8 mouse cellular contexts compared by ENCODE assay signal in genomic region chr1:58393284-58394195, GRCm38 (mm10). TPM values are rescaled to one million over a fixed set of nuclear protein-coding genes. Genes with fewer than 3 reads are reported as not detected.
DNase-seq lines count a peak whose midpoint lies in the region; ATAC-seq and TF ChIP-seq lines count a peak whose summit lies in the region.

No protein-coding gene starts in this region.

- peaks cover 8% of the 10 kb centered on the region for H3K36me3 ChIP-seq in embryonic facial prominence, embryonic 11.5 days (replicated peaks; ENCODE audit: control insufficient read depth, insufficient read depth, low read depth, low read length)
- peaks cover 33% of the 10 kb centered on the region for H3K36me3 ChIP-seq in heart, adult 2 months (ENCODE audit: control insufficient read depth, insufficient read depth, low read length)
- H3K36me3 ChIP-seq in liver, embryonic 11.5 days (ENCODE audit: control insufficient read depth, insufficient read depth, low read length) = peaks cover 30% of the 10 kb centered on the region
- H3K36me3 ChIP-seq in stomach, embryonic 14.5 days (ENCODE audit: control insufficient read depth, insufficient read depth, low read length) = peaks cover 37% of the 10 kb centered on the region

- H3K9me3 ChIP-seq in embryonic facial prominence, embryonic 11.5 days (replicated peaks; ENCODE audit: control insufficient read depth, low read length) = no peaks in the 10 kb centered on the region
- no peaks in the 10 kb centered on the region for H3K9me3 ChIP-seq in liver, embryonic 11.5 days (ENCODE audit: control insufficient read depth, low read length)
- H3K9me3 ChIP-seq in stomach, embryonic 14.5 days (ENCODE audit: control insufficient read depth, low read depth, low read length) = no peaks in the 10 kb centered on the region

- H3K27me3 ChIP-seq in embryonic facial prominence, embryonic 11.5 days (ENCODE audit: control insufficient read depth, insufficient read depth, low read length) = no peaks in the 10 kb centered on the region
- no peaks in the 10 kb centered on the region for H3K27me3 ChIP-seq in heart, adult 2 months (ENCODE audit: control insufficient read depth, insufficient read depth, low read length)
- H3K27me3 ChIP-seq in liver, embryonic 11.5 days (replicated peaks; ENCODE audit: control insufficient read depth, insufficient read depth, low read length) = no peaks in the 10 kb centered on the region
- no peaks in the 10 kb centered on the region for H3K27me3 ChIP-seq in stomach, embryonic 14.5 days (ENCODE audit: control insufficient read depth, insufficient read depth, low read length)

- H3K27ac ChIP-seq in embryonic facial prominence, embryonic 11.5 days (replicated peaks; ENCODE audit: low read depth, low read length) = peak overlapping the region; percentile 98
- H3K27ac ChIP-seq in heart, adult 2 months = peak overlapping the region; percentile 99
- peak overlapping the region; percentile 98 for H3K27ac ChIP-seq in liver, embryonic 11.5 days (ENCODE audit: low read depth, low read length)
- H3K27ac ChIP-seq in stomach, embryonic 14.5 days (ENCODE audit: low read length) = peak overlapping the region; percentile 99

- H3K79me2 ChIP-seq in heart, adult 2 months (replicated peaks; ENCODE audit: control insufficient read depth, insufficient read depth, low read length) = peaks cover 2% of the 10 kb centered on the region; the same call in 1 of the 2 replicates

- H3K4me3 ChIP-seq in embryonic facial prominence, embryonic 11.5 days (ENCODE audit: low read depth, low read length) = peak overlapping the region; percentile 100
- H3K4me3 ChIP-seq in heart, adult 2 months = peak overlapping the region; percentile 98
- H3K4me3 ChIP-seq in liver, embryonic 11.5 days (ENCODE audit: low read depth, low read length) = peak overlapping the region; percentile 96
- H3K4me3 ChIP-seq in stomach, embryonic 14.5 days (ENCODE audit: low read depth, low read length) = peak overlapping the region; percentile 89

- under 1% methylated on average over 56 of the region's 90 CpGs for WGBS in embryonic facial prominence, embryonic 11.5 days
- WGBS in heart, adult 2 months = 2% methylated on average over 73 of the region's 90 CpGs
- WGBS in liver, embryonic 11.5 days = 1% methylated on average over 66 of the region's 90 CpGs
- 1% methylated on average over 78 of the region's 90 CpGs for whole genome bisulfite sequencing in stomach, embryonic 14.5 days

- peak overlapping the region; percentile 99 for H3K9ac ChIP-seq in embryonic facial prominence, embryonic 11.5 days (replicated peaks; ENCODE audit: low read length)
- H3K9ac ChIP-seq in heart, adult 2 months (ENCODE audit: low read depth, low read length) = peak overlapping the region; percentile 93
- H3K9ac ChIP-seq in liver, embryonic 11.5 days (ENCODE audit: low read depth, low read length) = peak overlapping the region; percentile 96
- peak overlapping the region; percentile 98 for H3K9ac ChIP-seq in stomach, embryonic 14.5 days (replicated peaks; ENCODE audit: low read depth, low read length)

- peak; percentile 60 for ATAC-seq in embryonic facial prominence, embryonic 11.5 days (replicated peaks; ENCODE audit: insufficient number of reproducible peaks, low FRiP score, low TSS enrichment, low read depth)
- peak; percentile 53 for ATAC-seq in liver, embryonic 11.5 days (replicated peaks; ENCODE audit: low FRiP score)
- peak; percentile 52 for ATAC-seq in monocyte, adult 5-6 weeks (replicated peaks; ENCODE audit: insufficient number of reproducible peaks, low FRiP score, low TSS enrichment, poor library complexity, severe bottlenecking)
- peak; percentile 62 for ATAC-seq in stomach, embryonic 14.5 days (ENCODE audit: insufficient number of reproducible peaks, insufficient read depth, low FRiP score, low read depth)

- peak; percentile 18; the same call in 1 of the 2 replicates for TF ChIP-seq CTCF in heart, adult 2 months (IDR thresholded peaks at IDR 0.05)

- peak; percentile 72 for DNase-seq in A20 (ENCODE audit: low read depth, low spot score)
- peak; percentile 62 for DNase-seq in adrenal gland, postnatal 25 days
- peak; percentile 49 for DNase-seq in embryonic facial prominence, embryonic 11.5 days (ENCODE audit: low spot score)
- DNase-seq in heart, adult 2 months = peak; percentile 62 to 64
- peak; percentile 60 for DNase-seq in kidney, adult 18-20 months
- DNase-seq in liver, embryonic 11.5 days (ENCODE audit: low spot score) = peak; percentile 64

- H3K4me1 ChIP-seq in embryonic facial prominence, embryonic 11.5 days (ENCODE audit: control insufficient read depth, insufficient read depth, low read length) = no peaks in the 10 kb centered on the region
- H3K4me1 ChIP-seq in heart, adult 2 months (ENCODE audit: control insufficient read depth, insufficient read depth, low read length) = peaks cover 4% of the 10 kb centered on the region
- H3K4me1 ChIP-seq in liver, embryonic 11.5 days (replicated peaks; ENCODE audit: control insufficient read depth, insufficient read depth, low read length) = peaks cover 7% of the 10 kb centered on the region; the same call in 1 of the 2 replicates
- peaks cover 16% of the 10 kb centered on the region for H3K4me1 ChIP-seq in stomach, embryonic 14.5 days (ENCODE audit: control insufficient read depth, insufficient read depth, low read length)

- peak overlapping the region; percentile 41 for H3K4me2 ChIP-seq in embryonic facial prominence, embryonic 11.5 days (ENCODE audit: low read depth, low read length)
- H3K4me2 ChIP-seq in liver, embryonic 11.5 days = peak overlapping the region; percentile 79
- H3K4me2 ChIP-seq in stomach, embryonic 14.5 days (replicated peaks; ENCODE audit: low read depth, low read length) = peak overlapping the region; percentile 78

- TF ChIP-seq POLR2A in heart, adult 2 months (IDR thresholded peaks at IDR 0.05; ENCODE audit: insufficient read depth, low read depth, low read length) = no peak

- intact Hi-C loops in heart, adult 2 months (cut with DNase I) = loop anchor here (1.0 kb wide), 2 partner anchors 31 to 52 kb away; partner anchors contain the start of genes Clk1, Nif3l1 and Ppil3

- TF ChIP-seq EP300 in heart, adult 2 months (IDR thresholded peaks at IDR 0.05; ENCODE audit: insufficient read depth, low read depth, low read length) = no peak

RNA-seq across cellular contexts. Expression of gene Bzw1, which starts 0.8 kb away (rescaled TPM):
- total RNA-seq in adrenal gland, postnatal 25 days (2021) = 131 and 160 TPM in 2 replicates
- polyA plus RNA-seq in embryonic facial prominence, embryonic 11.5 days (2014; fragmentation: Nextera tagmentation; extraction: Ambion mirVana) = 523 and 595 TPM in 2 replicates
- total RNA-seq in heart, adult 2 months (2021) = 10 to 100 TPM; 62.6 to 70.7 TPM
- polyA plus RNA-seq in heart, adult 2 months (2012; rRNA removed) = 14.5 and 28.6 TPM in 2 replicates
- polyA plus RNA-seq in liver, embryonic 11.5 days (2014; fragmentation: Nextera tagmentation; extraction: Ambion mirVana) = 344 and 399 TPM in 2 replicates
- 164 to 180 TPM (median 178 TPM) in 3 replicates for total RNA-seq in monocyte, adult 5-6 weeks (2017)
- 362 and 409 TPM in 2 replicates for polyA plus RNA-seq in stomach, embryonic 14.5 days (2014; fragmentation: Nextera tagmentation; extraction: Ambion mirVana)

RNA-seq across cellular contexts. Expression of gene Clk1, which starts 30.3 kb away (rescaled TPM):
- 168 and 186 TPM in 2 replicates for total RNA-seq in adrenal gland, postnatal 25 days (2021)
- polyA plus RNA-seq in embryonic facial prominence, embryonic 11.5 days (2014; fragmentation: Nextera tagmentation; extraction: Ambion mirVana) = 182 and 195 TPM in 2 replicates
- 10 to 100 TPM; 50.2 to 50.4 TPM for total RNA-seq in heart, adult 2 months (2021)
- 43.3 and 82.3 TPM in 2 replicates for polyA plus RNA-seq in heart, adult 2 months (2012; rRNA removed)
- 124 and 129 TPM in 2 replicates for polyA plus RNA-seq in liver, embryonic 11.5 days (2014; fragmentation: Nextera tagmentation; extraction: Ambion mirVana)
- 1,281 to 1,683 TPM (median 1,335 TPM) in 3 replicates for total RNA-seq in monocyte, adult 5-6 weeks (2017)
- 245 and 254 TPM in 2 replicates for polyA plus RNA-seq in stomach, embryonic 14.5 days (2014; fragmentation: Nextera tagmentation; extraction: Ambion mirVana)

RNA-seq across cellular contexts. Expression of gene Nif3l1, which starts 51.4 kb away (rescaled TPM):
- total RNA-seq in adrenal gland, postnatal 25 days (2021) = 13.3 and 22.0 TPM in 2 replicates
- 69.1 and 69.4 TPM in 2 replicates for polyA plus RNA-seq in embryonic facial prominence, embryonic 11.5 days (2014; fragmentation: Nextera tagmentation; extraction: Ambion mirVana)
- 1 to 10 TPM; 9.1 to 9.4 TPM for total RNA-seq in heart, adult 2 months (2021)
- 14.5 and 25.7 TPM in 2 replicates for polyA plus RNA-seq in heart, adult 2 months (2012; rRNA removed)
- 44.0 and 45.0 TPM in 2 replicates for polyA plus RNA-seq in liver, embryonic 11.5 days (2014; fragmentation: Nextera tagmentation; extraction: Ambion mirVana)
- total RNA-seq in monocyte, adult 5-6 weeks (2017) = 11.5 to 22.8 TPM (median 18.0 TPM) in 3 replicates
- 46.1 and 46.2 TPM in 2 replicates for polyA plus RNA-seq in stomach, embryonic 14.5 days (2014; fragmentation: Nextera tagmentation; extraction: Ambion mirVana)

RNA-seq across cellular contexts. Expression of gene Ppil3, which starts 51.7 kb away (rescaled TPM):
- total RNA-seq in adrenal gland, postnatal 25 days (2021) = 37.9 and 38.5 TPM in 2 replicates
- 60.8 and 66.6 TPM in 2 replicates for polyA plus RNA-seq in embryonic facial prominence, embryonic 11.5 days (2014; fragmentation: Nextera tagmentation; extraction: Ambion mirVana)
- total RNA-seq in heart, adult 2 months (2021) = 10 to 100 TPM; 17.5 to 19.6 TPM
- polyA plus RNA-seq in heart, adult 2 months (2012; rRNA removed) = 18.3 and 23.2 TPM in 2 replicates
- 58.6 and 62.8 TPM in 2 replicates for polyA plus RNA-seq in liver, embryonic 11.5 days (2014; fragmentation: Nextera tagmentation; extraction: Ambion mirVana)
- total RNA-seq in monocyte, adult 5-6 weeks (2017) = 59.5 to 80.1 TPM (median 68.3 TPM) in 3 replicates
- 54.5 and 58.5 TPM in 2 replicates for polyA plus RNA-seq in stomach, embryonic 14.5 days (2014; fragmentation: Nextera tagmentation; extraction: Ambion mirVana)

Comparison
In these comparisons a context has a peak if more than half of its experiments do, and no peak if none do; other contexts are left out.
1. Peak in every context shown above with its lines: DNase-seq, ATAC-seq, H3K4me3 ChIP-seq and H3K27ac ChIP-seq.
2. RNA of gene Bzw1, which starts 0.8 kb away (polyA plus RNA-seq): 523 to 595 TPM in embryonic facial prominence, embryonic 11.5 days, 362 to 409 TPM in stomach, embryonic 14.5 days and 344 to 399 TPM in liver, embryonic 11.5 days; 14.5 to 28.6 TPM in heart, adult 2 months; every median in the first group is over 10 times any median in the second.